Mouse (Mus musculus): ENCODE measurements around the gene Akap13. TPM values are rescaled to one million over a fixed set of nuclear protein-coding genes. Genes with fewer than 3 reads are reported as not detected.

Gene Akap13
- total and polyA plus RNA-seq, 2 experiments from 2014 or later = 13.8 to 26.1 TPM

- H3K4me2 ChIP-seq (ENCODE audit: low read depth, low read length) = no peak overlapping the region
- H3K4me1 ChIP-seq (ENCODE audit: insufficient read depth, low read length) = no peaks in the 10 kb centered on the region
- no peaks in the 10 kb centered on the region for H3K27me3 ChIP-seq (ENCODE audit: insufficient read depth, low read length)
- ATAC-seq = no peak
- H3K9ac ChIP-seq (replicated peaks; ENCODE audit: low read length) = no peak overlapping the region
- WGBS = 90% methylated on average over 3 of the region's 3 CpGs
- no peak overlapping the region for H3K4me3 ChIP-seq (ENCODE audit: low read length)
- TF ChIP-seq CTCF (IDR thresholded peaks at IDR 0.05; ENCODE audit: low read depth) = peak; percentile 29; the same call in 1 of the 2 replicates
- H3K36me3 ChIP-seq (ENCODE audit: insufficient read depth, low read length) = no peaks in the 10 kb centered on the region
- no peak overlapping the region for H3K27ac ChIP-seq
- H3K9me3 ChIP-seq (ENCODE audit: low read length) = no peaks in the 10 kb centered on the region
- no peak for DNase-seq (ENCODE audit: low spot score)
Measured at GRCm38 (mm10) chr7:75688144-75688543, 232.8 kb downstream of the Akap13 start.

GRCm38 (mm10) chr7:75694777-75695176, 239.4 kb downstream of the Akap13 start:
- Histone ChIP-seq H3K4me1 (ENCODE audit: insufficient read depth, low read length) (no peaks in the 10 kb centered on the region), H3K4me2 (ENCODE audit: low read depth, low read length) (no peak overlapping the region), H3K9me3 (ENCODE audit: low read length) (no peaks in the 10 kb centered on the region), H3K36me3 (ENCODE audit: insufficient read depth, low read length) (no peaks in the 10 kb centered on the region), H3K9ac (replicated peaks; ENCODE audit: low read length) (no peak overlapping the region), H3K4me3 (ENCODE audit: low read length) (no peak overlapping the region), H3K27me3 (ENCODE audit: insufficient read depth, low read length) (no peaks in the 10 kb centered on the region), H3K27ac (no peak overlapping the region)
- DNase-seq (ENCODE audit: low spot score) = no peak
- ATAC-seq = no peak
- TF ChIP-seq CTCF (IDR thresholded peaks at IDR 0.05; ENCODE audit: low read depth) = no peak
- WGBS = 75% methylated on average over 5 of the region's 5 CpGs

- H3K4me1 ChIP-seq (ENCODE audit: insufficient read depth, low read length) = no peaks in the 10 kb centered on the region
- 93% methylated on average over 5 of the region's 5 CpGs for WGBS
Measured at GRCm38 (mm10) chr7:75699836-75700235, 244.5 kb downstream of the Akap13 start.

DNA sequence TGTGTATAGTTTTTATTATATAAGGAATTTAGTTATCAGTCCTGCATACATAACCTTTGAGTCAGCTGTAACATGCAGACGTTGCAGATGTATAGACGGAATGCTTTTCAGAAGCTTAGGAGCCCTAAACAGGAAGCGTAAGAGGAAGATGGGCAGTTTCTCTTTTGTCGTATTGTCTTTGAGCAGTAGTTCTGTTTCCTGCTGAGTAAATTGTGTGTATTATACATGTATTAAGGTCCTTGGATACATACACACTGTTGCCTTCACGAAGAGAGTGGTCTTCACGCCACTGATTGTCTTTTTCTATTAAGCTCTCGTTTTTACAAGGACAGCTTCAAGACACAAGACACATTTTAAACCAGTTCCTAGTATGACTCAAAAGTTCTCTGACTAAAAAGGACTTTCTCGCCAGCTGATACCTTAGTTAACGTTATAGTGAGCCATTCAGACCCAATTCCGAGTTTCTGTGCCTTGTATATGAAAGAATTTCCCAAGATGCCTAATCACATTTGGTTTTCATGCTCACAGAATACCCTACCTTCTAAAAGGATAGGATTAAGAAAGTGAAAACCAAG, 245.5 kb downstream of the Akap13 start:
- H3K9me3 ChIP-seq (ENCODE audit: low read length) = no peaks in the 10 kb centered on the region
- ATAC-seq = no peak

More at GRCm38 (mm10) chr7:75699836-75700235, 244.5 kb downstream of the Akap13 start:
- no peak overlapping the region for H3K27ac ChIP-seq
- TF ChIP-seq CTCF (IDR thresholded peaks at IDR 0.05; ENCODE audit: low read depth) = no peak
- no peaks in the 10 kb centered on the region for H3K27me3 ChIP-seq (ENCODE audit: insufficient read depth, low read length)
- no peak overlapping the region for H3K4me2 ChIP-seq (ENCODE audit: low read depth, low read length)
- H3K4me3 ChIP-seq (ENCODE audit: low read length) = no peak overlapping the region
- no peaks in the 10 kb centered on the region for H3K9me3 ChIP-seq (ENCODE audit: low read length)
- DNase-seq (ENCODE audit: low spot score) (no peak), ATAC-seq (no peak)
- no peaks in the 10 kb centered on the region; the same call in 1 of the 2 replicates for H3K36me3 ChIP-seq (ENCODE audit: insufficient read depth, low read length)
- no peak overlapping the region for H3K9ac ChIP-seq (replicated peaks; ENCODE audit: low read length)

DNA sequence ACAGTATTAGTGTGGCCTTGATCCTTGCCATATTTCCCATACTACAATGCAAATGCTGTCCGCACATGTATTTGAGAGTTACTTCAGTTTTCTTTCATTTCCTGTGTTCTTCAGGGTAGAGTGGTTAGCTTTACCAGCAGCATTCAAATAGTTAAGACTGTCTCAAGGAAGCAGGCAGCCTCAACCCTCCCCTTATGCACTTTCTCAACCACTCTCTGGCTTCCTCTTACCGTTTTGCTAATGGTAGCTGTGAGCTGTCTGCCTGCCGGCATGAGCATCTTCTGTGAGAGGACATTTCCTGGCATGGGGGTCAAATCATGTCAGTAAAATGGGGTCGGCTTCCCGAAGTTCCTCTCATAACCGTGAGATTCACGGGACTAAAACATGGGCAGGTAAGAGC, 246.4 kb downstream of the Akap13 start:
- no peak overlapping the region for H3K9ac ChIP-seq (replicated peaks; ENCODE audit: low read length)
- 86% methylated on average over 7 of the region's 7 CpGs for WGBS
- no peak for ATAC-seq

More for the DNA sequence above, 245.5 kb downstream of the Akap13 start:
- H3K27ac ChIP-seq = no peak overlapping the region
- no peaks in the 10 kb centered on the region for H3K27me3 ChIP-seq (ENCODE audit: insufficient read depth, low read length)
- no peak for TF ChIP-seq CTCF (IDR thresholded peaks at IDR 0.05; ENCODE audit: low read depth)
- no peak overlapping the region for H3K4me3 ChIP-seq (ENCODE audit: low read length)
- H3K4me1 ChIP-seq (ENCODE audit: insufficient read depth, low read length) = no peaks in the 10 kb centered on the region
- peaks cover under 1% of the 10 kb centered on the region; the same call in 1 of the 2 replicates for H3K36me3 ChIP-seq (ENCODE audit: insufficient read depth, low read length)
- no peak overlapping the region for H3K9ac ChIP-seq (replicated peaks; ENCODE audit: low read length)
- WGBS = 86% methylated on average over 10 of the region's 10 CpGs
- no peak for DNase-seq (ENCODE audit: low spot score)
- H3K4me2 ChIP-seq (ENCODE audit: low read depth, low read length) = no peak overlapping the region

DNA sequence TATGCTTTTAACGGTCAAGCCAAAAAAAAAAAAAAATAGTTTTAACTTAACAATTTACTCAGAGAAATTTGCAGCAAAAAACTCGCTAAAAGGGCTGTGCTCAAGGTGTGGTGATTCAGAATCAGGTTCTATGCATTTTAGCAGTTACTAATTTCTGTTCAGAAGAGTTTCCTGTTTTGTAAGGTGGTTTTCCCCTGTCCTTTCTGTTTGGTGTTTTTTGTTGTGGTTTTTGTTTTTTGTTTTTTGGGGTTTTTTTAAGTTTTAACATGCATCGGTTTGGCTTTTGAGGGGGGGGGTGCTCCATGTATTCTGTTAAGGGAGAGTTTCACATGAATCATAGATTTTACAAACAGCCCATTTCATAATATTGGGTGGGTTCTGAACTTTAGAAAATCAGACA, 247.0 kb downstream of the Akap13 start:
- Histone ChIP-seq H3K9me3 (ENCODE audit: low read length) (no peaks in the 10 kb centered on the region), H3K36me3 (ENCODE audit: insufficient read depth, low read length) (peaks cover 3% of the 10 kb centered on the region; the same call in 1 of the 2 replicates), H3K4me2 (ENCODE audit: low read depth, low read length) (no peak overlapping the region), H3K4me1 (ENCODE audit: insufficient read depth, low read length) (no peaks in the 10 kb centered on the region), H3K9ac (replicated peaks; ENCODE audit: low read length) (no peak overlapping the region), H3K27ac (no peak overlapping the region), H3K4me3 (ENCODE audit: low read length) (no peak overlapping the region), H3K27me3 (ENCODE audit: insufficient read depth, low read length) (no peaks in the 10 kb centered on the region)
- TF ChIP-seq CTCF (IDR thresholded peaks at IDR 0.05; ENCODE audit: low read depth) = no peak
- ATAC-seq = no peak
- 96% methylated on average over 3 of the region's 3 CpGs for WGBS
- DNase-seq (ENCODE audit: low spot score) = no peak

More for the DNA sequence above, 246.4 kb downstream of the Akap13 start:
- TF ChIP-seq CTCF (IDR thresholded peaks at IDR 0.05; ENCODE audit: low read depth) = no peak
- no peak overlapping the region for H3K4me2 ChIP-seq (ENCODE audit: low read depth, low read length)
- no peaks in the 10 kb centered on the region for H3K4me1 ChIP-seq (ENCODE audit: insufficient read depth, low read length)
- no peak overlapping the region for H3K4me3 ChIP-seq (ENCODE audit: low read length)
- DNase-seq (ENCODE audit: low spot score) = no peak
- H3K9me3 ChIP-seq (ENCODE audit: low read length) = no peaks in the 10 kb centered on the region
- H3K36me3 ChIP-seq (ENCODE audit: insufficient read depth, low read length) = peaks cover 3% of the 10 kb centered on the region; the same call in 1 of the 2 replicates
- H3K27me3 ChIP-seq (ENCODE audit: insufficient read depth, low read length) = no peaks in the 10 kb centered on the region
- no peak overlapping the region for H3K27ac ChIP-seq

- no peak for TF ChIP-seq CTCF (IDR thresholded peaks at IDR 0.05; ENCODE audit: low read depth)
- DNase-seq (ENCODE audit: low spot score) (no peak), ATAC-seq (no peak)
- H3K9me3 ChIP-seq (ENCODE audit: low read length) = no peaks in the 10 kb centered on the region
- H3K9ac ChIP-seq (replicated peaks; ENCODE audit: low read length) = no peak overlapping the region
- H3K36me3 ChIP-seq (ENCODE audit: insufficient read depth, low read length) = peaks cover 3% of the 10 kb centered on the region; the same call in 1 of the 2 replicates
- 88% methylated on average over 3 of the region's 3 CpGs for WGBS
- H3K4me2 ChIP-seq (ENCODE audit: low read depth, low read length) = no peak overlapping the region
- H3K27ac ChIP-seq = no peak overlapping the region
- no peaks in the 10 kb centered on the region for H3K27me3 ChIP-seq (ENCODE audit: insufficient read depth, low read length)
- H3K4me1 ChIP-seq (ENCODE audit: insufficient read depth, low read length) = no peaks in the 10 kb centered on the region
- H3K4me3 ChIP-seq (ENCODE audit: low read length) = no peak overlapping the region
Measured at GRCm38 (mm10) chr7:75702966-75703645, 247.8 kb downstream of the Akap13 start.
